Mouse (Mus musculus) olfactory bulb, adult 2 months (tissue): Measurements from ENCODE around the gene Gm6588.

Experiments used
- CTCF ChIP-seq: fragments of 200-500 bp; IDR thresholded peaks from 2 replicates; pipeline ENCODE4 v1.5.1; 2012; ENCODE audit warnings: low read depth, mild to moderate bottlenecking, low read length, moderate library complexity; ENCODE audit not compliant: insufficient read depth
- POLR2A ChIP-seq: fragments of 200-500 bp; IDR thresholded peaks from 2 replicates; pipeline ENCODE4 v1.6.1; 2012; ENCODE audit warnings: mild to moderate bottlenecking, low read depth, low read length, moderate library complexity; ENCODE audit not compliant: insufficient read depth

DNA sequence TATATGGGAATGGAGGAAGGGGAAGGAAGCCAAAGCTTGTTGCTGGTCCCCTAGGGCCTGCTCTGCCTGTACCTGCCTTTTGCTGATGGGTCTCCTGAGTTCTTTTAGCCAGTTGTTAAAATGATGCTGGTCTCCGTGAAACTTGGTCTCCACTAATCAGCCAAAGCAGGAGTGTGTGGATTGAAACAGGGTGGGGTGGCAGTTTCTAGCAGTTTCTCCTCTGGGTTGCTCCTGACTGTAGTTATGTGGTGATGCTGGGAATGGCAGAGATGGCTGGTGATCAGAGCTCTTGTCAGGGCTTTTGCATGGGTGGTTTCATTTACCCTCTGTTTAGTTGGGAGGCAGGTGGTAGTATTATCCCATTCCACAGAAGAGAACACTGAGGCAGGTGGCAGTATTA lies 38.3 kb downstream of the Gm6588 start:
- TF ChIP-seq POLR2A (no peak), CTCF (no peak)
